Mouse (Mus musculus) stomach, embryonic 14.5 days (tissue): ENCODE results near the gene Ptbp1. TPM values are rescaled to one million over a fixed set of nuclear protein-coding genes. Genes with fewer than 3 reads are reported as not detected.

Experiments
- ATAC-seq: fragments of 200-750 bp; cut with Nextera tagmentation; 2 replicates; pipeline ENCODE4 v1.8.0; 2017; ENCODE audit warnings: low read depth, moderate TSS enrichment; ENCODE audit not compliant: insufficient number of reproducible peaks, insufficient read depth, low FRiP score
- H3K27ac ChIP-seq: fragments of 300-500 bp; sonication (generic); 2 replicates; pipeline ENCODE4 v1.5.1; 2014; ENCODE audit warnings: mild to moderate bottlenecking, low read length, moderate library complexity, mixed read lengths
- H3K27me3 ChIP-seq: fragments of 300-500 bp; sonication (generic); 2 replicates; pipeline ENCODE4 v1.6.1; 2014; ENCODE audit warnings: low read length, control low read depth, mixed read lengths; ENCODE audit not compliant: control insufficient read depth, insufficient read depth
- H3K36me3 ChIP-seq: fragments of 300-500 bp; sonication (generic); 2 replicates; pipeline ENCODE4 v1.6.1; 2014; ENCODE audit warnings: mild to moderate bottlenecking, control low read depth, low read length, moderate library complexity, mixed read lengths; ENCODE audit not compliant: control insufficient read depth, insufficient read depth
- H3K4me1 ChIP-seq: fragments of 300-500 bp; sonication (generic); 2 replicates; pipeline ENCODE4 v1.6.1; 2014; ENCODE audit warnings: low read length, control low read depth, mixed read lengths; ENCODE audit not compliant: control insufficient read depth, insufficient read depth
- H3K4me2 ChIP-seq: fragments of 300-500 bp; sonication (generic); replicated peaks from 2 replicates; pipeline ENCODE4 v1.6.1; 2014; ENCODE audit warnings: low read depth, low read length, control low read depth
- H3K4me3 ChIP-seq: fragments of 300-500 bp; sonication (generic); 2 replicates; pipeline ENCODE4 v1.5.1; 2014; ENCODE audit warnings: low read depth, low read length, control low read depth
- H3K9ac ChIP-seq: fragments of 300-500 bp; sonication (generic); replicated peaks from 2 replicates; pipeline ENCODE4 v1.6.1; 2014; ENCODE audit warnings: low read depth, mild to moderate bottlenecking, control low read depth, low read length, moderate library complexity, mixed read lengths
- H3K9me3 ChIP-seq: fragments of 300-500 bp; sonication (generic); 2 replicates; pipeline ENCODE4 v1.6.1; 2016; ENCODE audit warnings: low read depth, low read length, control low read depth; ENCODE audit not compliant: control insufficient read depth
- whole genome bisulfite sequencing: fragments of 180-500 bp; shearing (Covaris S2); extraction: QIAGEN DNeasy Blood & Tissue Kit; methylation state at CpG from one replicate; pipeline ENCODE4 v1.1.7; 2014; 5-methylcytosine and 5-hydroxymethylcytosine counted together
- polyA plus RNA-seq: library from polyadenylated mRNA; unstranded; fragments of >200 nt; fragmentation: Nextera tagmentation; extraction: Ambion mirVana; gene quantifications from 2 replicates; pipeline ENCODE4 v1.2.1, GENCODE M21; 2014

Gene Ptbp1
- polyA plus RNA-seq, 1 experiment from 2014 or later, result 237 TPM

GRCm38 (mm10) chr10:79865189-79865601 lies 11.0 kb downstream of the Ptbp1 start:
- peak; percentile 19; the same call in 1 of the 2 replicates for ATAC-seq
- H3K36me3 ChIP-seq, result peaks cover 59% of the 10 kb centered on the region

GRCm38 (mm10) chr10:79865801-79866295 lies 11.6 kb downstream of the Ptbp1 start:
- no peak overlapping the region for H3K4me2 ChIP-seq
- no peak overlapping the region for H3K9ac ChIP-seq
- WGBS, result 70% methylated on average over 19 of the region's 19 CpGs
- ATAC-seq, result no peak
- H3K36me3 ChIP-seq, result peaks cover 53% of the 10 kb centered on the region
- no peaks in the 10 kb centered on the region for H3K27me3 ChIP-seq
- no peak overlapping the region for H3K27ac ChIP-seq
- H3K4me3 ChIP-seq, result no peak overlapping the region
- H3K9me3 ChIP-seq, result no peaks in the 10 kb centered on the region
- 0 out of 2 replicates have a peak, but pooled peaks cover 2% of the 10 kb centered on the region for H3K4me1 ChIP-seq

More at GRCm38 (mm10) chr10:79865189-79865601, 11.0 kb downstream of the Ptbp1 start:
- Histone ChIP-seq H3K9me3 (no peaks in the 10 kb centered on the region), H3K9ac (no peak overlapping the region), H3K27me3 (no peaks in the 10 kb centered on the region), H3K4me2 (no peak overlapping the region), H3K4me1 (0 out of 2 replicates have a peak, but pooled peaks cover 2% of the 10 kb centered on the region), H3K27ac (peak overlapping the region; percentile 21; the same call in 1 of the 2 replicates), H3K4me3 (no peak overlapping the region)
- 58% methylated on average over 12 of the region's 12 CpGs for WGBS

- Histone ChIP-seq H3K9me3 (no peaks in the 10 kb centered on the region), H3K9ac (no peak overlapping the region), H3K4me1 (0 out of 2 replicates have a peak, but pooled peaks cover 2% of the 10 kb centered on the region), H3K36me3 (peaks cover 45% of the 10 kb centered on the region), H3K4me3 (no peak overlapping the region), H3K4me2 (no peak overlapping the region), H3K27ac (no peak overlapping the region), H3K27me3 (no peaks in the 10 kb centered on the region)
- no peak for ATAC-seq
- 75% methylated on average over 11 of the region's 11 CpGs for WGBS
These were observed 12.4 kb downstream of the Ptbp1 start for GRCm38 (mm10) chr10:79866601-79867000.

GRCm38 (mm10) chr10:79871845-79872244 lies 17.6 kb downstream of the Ptbp1 start:
- no peaks in the 10 kb centered on the region for H3K9me3 ChIP-seq
- H3K4me3 ChIP-seq, result no peak overlapping the region
- 92% methylated on average over 8 of the region's 8 CpGs for WGBS
- H3K27ac ChIP-seq, result no peak overlapping the region
- H3K36me3 ChIP-seq, result peaks cover 2% of the 10 kb centered on the region; the same call in 1 of the 2 replicates
- H3K27me3 ChIP-seq, result no peaks in the 10 kb centered on the region
- no peak overlapping the region for H3K4me2 ChIP-seq
- no peak for ATAC-seq
- H3K9ac ChIP-seq, result no peak overlapping the region
- H3K4me1 ChIP-seq, result peaks cover 18% of the 10 kb centered on the region

- Histone ChIP-seq H3K4me1 (peaks cover 18% of the 10 kb centered on the region), H3K9me3 (no peaks in the 10 kb centered on the region), H3K27ac (no peak overlapping the region), H3K27me3 (no peaks in the 10 kb centered on the region), H3K4me3 (peak overlapping the region; percentile 76; the same call in 1 of the 2 replicates), H3K4me2 (peak overlapping the region; percentile 92), H3K9ac (0 out of 2 replicates have a peak overlapping the region, but pooled peaks have one; percentile 82), H3K36me3 (no peaks in the 10 kb centered on the region)
- ATAC-seq, result no peak
- WGBS, result 55% methylated on average over 3 of the region's 3 CpGs
These were observed 18.6 kb downstream of the Ptbp1 start for GRCm38 (mm10) chr10:79872862-79873261.

GRCm38 (mm10) chr10:79873313-79873712 lies 19.1 kb downstream of the Ptbp1 start:
- no peak for ATAC-seq
- 11% methylated on average over 6 of the region's 6 CpGs for WGBS
- Histone ChIP-seq H3K27ac (no peak overlapping the region), H3K4me2 (peak overlapping the region; percentile 92), H3K4me3 (peak overlapping the region; percentile 76), H3K9me3 (no peaks in the 10 kb centered on the region), H3K9ac (peak overlapping the region; percentile 82), H3K36me3 (no peaks in the 10 kb centered on the region), H3K4me1 (peaks cover 18% of the 10 kb centered on the region), H3K27me3 (no peaks in the 10 kb centered on the region)

- no peak for ATAC-seq
- Histone ChIP-seq H3K27ac (peak overlapping the region; percentile 58; the same call in 1 of the 2 replicates), H3K4me3 (peak overlapping the region; percentile 76), H3K4me1 (peaks cover 18% of the 10 kb centered on the region), H3K27me3 (no peaks in the 10 kb centered on the region), H3K9ac (peak overlapping the region; percentile 82), H3K9me3 (no peaks in the 10 kb centered on the region), H3K4me2 (peak overlapping the region; percentile 92), H3K36me3 (no peaks in the 10 kb centered on the region)
- 1% methylated on average over 26 of the region's 26 CpGs for WGBS
These were observed 19.6 kb downstream of the Ptbp1 start for GRCm38 (mm10) chr10:79873715-79874289.

GRCm38 (mm10) chr10:79874290-79874862 lies 20.1 kb downstream of the Ptbp1 start, which contains the start of the genes Prtn3 and Plppr3:
Prtn3 (plus strand) TSS chr10:79874476.
Plppr3 (minus strand) TSS chr10:79874634.
- H3K4me2 ChIP-seq, result peak within 1 kb of the TSS; percentile 92
- no peaks in the 10 kb centered on the region for H3K9me3 ChIP-seq
- H3K27me3 ChIP-seq, result no peaks in the 10 kb centered on the region
- under 1% methylated on average over 40 of the region's 57 CpGs for WGBS
- H3K27ac ChIP-seq, result peak within 1 kb of the TSS; percentile 58
- H3K36me3 ChIP-seq, result no peaks in the 10 kb centered on the region
- peak within 1 kb of the TSS; percentile 82 for H3K9ac ChIP-seq
- peak within 1 kb of the TSS; percentile 76 for H3K4me3 ChIP-seq
- ATAC-seq, result peak; percentile 77; the same call in 1 of the 2 replicates
- peaks cover 20% of the 10 kb centered on the region for H3K4me1 ChIP-seq
